Mouse (Mus musculus) testis, adult 2 months (tissue): ENCODE results near the gene Retreg3.
"Not testable (repeated sequence)": the region's sequence is repeated elsewhere in the genome, so short reads cannot be mapped to it uniquely, and the experiment has no call there.

Source experiments
- CTCF ChIP-seq: fragments of 200-500 bp; IDR thresholded peaks from 2 replicates; pipeline ENCODE4 v1.5.1; 2012; ENCODE audit warnings: low read depth, mild to moderate bottlenecking, inconsistent platforms, low read length, moderate library complexity; ENCODE audit not compliant: control insufficient read depth, insufficient read depth, insufficient replicate concordance
- POLR2A ChIP-seq: fragments of 200-500 bp; IDR thresholded peaks from 2 replicates; pipeline ENCODE4 v1.6.1; 2012; ENCODE audit warnings: low read depth, mild to moderate bottlenecking, inconsistent platforms, low read length, moderate library complexity; ENCODE audit not compliant: control insufficient read depth

- TF ChIP-seq CTCF, POLR2A: not testable (repeated sequence)
These were observed 41.4 kb upstream of the Retreg3 start for GRCm38 (mm10) chr11:101160981-101161505.
